ENCODE assay signal across 21 mouse cellular contexts in the genomic region with DNA sequence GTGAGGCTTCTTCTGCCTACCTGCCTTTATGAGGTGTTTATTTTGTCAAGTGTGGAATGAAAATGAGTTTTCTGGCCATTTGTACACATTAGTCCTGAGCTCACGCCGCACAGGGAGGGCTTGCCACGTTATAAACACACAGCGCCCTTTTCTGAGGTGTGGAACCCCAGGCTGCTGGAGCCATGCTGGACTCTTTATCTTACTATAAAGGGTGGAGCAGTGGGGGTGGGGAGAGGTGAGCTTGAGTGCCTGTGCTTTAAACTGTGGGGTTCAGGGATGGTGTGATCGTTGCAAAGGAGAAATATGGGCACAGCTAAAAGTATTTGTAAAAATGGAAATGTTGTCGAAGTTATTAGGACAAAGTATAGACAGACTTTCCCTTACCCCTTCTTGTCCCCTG. TPM values are rescaled to one million over a fixed set of nuclear protein-coding genes. Genes with fewer than 3 reads are reported as not detected.
A peak's percentile ranks its signal among the peaks of the same experiment; 100 is the strongest.
DNase-seq lines count a peak whose midpoint lies in the region; ATAC-seq and TF ChIP-seq lines count a peak whose summit lies in the region.
"Had no signal": no experiment of that assay in that cellular context is flagged by ENCODE, and none has a peak within 500 bp of the region (broad histone marks: within the 10 kb centered on the region; RNA-seq: fewer than 3 reads in every experiment).

No protein-coding gene starts in this region.

- peaks cover 3% of the 10 kb centered on the region; the same call in 1 of the 2 replicates for H3K27me3 ChIP-seq in forebrain, embryonic 10.5 days (ENCODE audit: poor library complexity, severe bottlenecking)
- no peaks in the 10 kb centered on the region for H3K27me3 ChIP-seq in forebrain, embryonic 16.5 days (replicated peaks; ENCODE audit: control insufficient read depth, insufficient read depth, low read length)
- H3K27me3 ChIP-seq in intestine, embryonic 15.5 days (replicated peaks), result no peaks in the 10 kb centered on the region
- H3K27me3 ChIP-seq in intestine, postnatal 0 days (replicated peaks; ENCODE audit: control insufficient read depth, insufficient read depth, low read length), result no peaks in the 10 kb centered on the region
- no peaks in the 10 kb centered on the region for H3K27me3 ChIP-seq in lung, postnatal 0 days (replicated peaks; ENCODE audit: insufficient read depth, low read length)
- no peaks in the 10 kb centered on the region for H3K27me3 ChIP-seq in limb, embryonic 11.5 days (ENCODE audit: control insufficient read depth, insufficient read depth, low read length)
- H3K27me3 ChIP-seq: limb, embryonic 15.5 days; stomach, embryonic 15.5 days had no signal

- no peak overlapping the region for H3K4me2 ChIP-seq in forebrain, embryonic 16.5 days (ENCODE audit: low read length)
- H3K4me2 ChIP-seq in intestine, embryonic 15.5 days (replicated peaks), result no peak overlapping the region
- H3K4me2 ChIP-seq in intestine, postnatal 0 days (replicated peaks; ENCODE audit: low read depth), result no peak overlapping the region
- peak overlapping the region; percentile 34 for H3K4me2 ChIP-seq in lung, postnatal 0 days (replicated peaks; ENCODE audit: low read depth, low read length)
- no peak overlapping the region for H3K4me2 ChIP-seq in limb, embryonic 11.5 days (ENCODE audit: low read depth, severe bottlenecking)
- H3K4me2 ChIP-seq: limb, embryonic 15.5 days; lung, embryonic 14.5 days; stomach, embryonic 15.5 days had no signal

- no peak for ATAC-seq in forebrain, embryonic 16.5 days
- peak; percentile 45; the same call in 1 of the 2 replicates for ATAC-seq in intestine, embryonic 15.5 days
- ATAC-seq in intestine, postnatal 0 days, result no peak
- ATAC-seq in lung, postnatal 0 days, result no peak
- peak; percentile 10; the same call in 1 of the 2 replicates for ATAC-seq in limb, embryonic 11.5 days (ENCODE audit: insufficient number of reproducible peaks, low FRiP score, low TSS enrichment, low read depth)
- ATAC-seq in erythroid progenitor cell, adult 5-6 weeks (replicated peaks; ENCODE audit: low FRiP score, poor library complexity, severe bottlenecking), result no peak
- ATAC-seq: Patski had no signal

- 52% methylated on average over 6 of the region's 6 CpGs for whole genome bisulfite sequencing in forebrain, embryonic 10.5 days
- WGBS in forebrain, embryonic 16.5 days, result 43% methylated on average over 6 of the region's 6 CpGs
- WGBS in intestine, embryonic 15.5 days, result 40% methylated on average over 6 of the region's 6 CpGs
- WGBS in intestine, postnatal 0 days, result 45% methylated on average over 6 of the region's 6 CpGs
- WGBS in lung, postnatal 0 days, result 46% methylated on average over 6 of the region's 6 CpGs
- 25% methylated on average over 6 of the region's 6 CpGs for WGBS in limb, embryonic 11.5 days

- 0 out of 2 replicates have a peak overlapping the region, but pooled peaks have one; percentile 5 for H3K4me3 ChIP-seq in forebrain, embryonic 10.5 days
- no peak overlapping the region for H3K4me3 ChIP-seq in forebrain, embryonic 16.5 days (replicated peaks; ENCODE audit: low read length)
- no peak overlapping the region for H3K4me3 ChIP-seq in intestine, embryonic 15.5 days (replicated peaks)
- no peak overlapping the region for H3K4me3 ChIP-seq in intestine, postnatal 0 days (ENCODE audit: low read depth, low read length)
- H3K4me3 ChIP-seq in lung, postnatal 0 days (ENCODE audit: low read depth, low read length), result no peak overlapping the region
- no peak overlapping the region for H3K4me3 ChIP-seq in limb, embryonic 11.5 days (ENCODE audit: low read depth, low read length)
- H3K4me3 ChIP-seq: erythroblast, embryonic 14.5 days; limb, embryonic 15.5 days; stomach, embryonic 15.5 days had no signal

- no peaks in the 10 kb centered on the region for H3K9me3 ChIP-seq in forebrain, embryonic 10.5 days
- H3K9me3 ChIP-seq in forebrain, embryonic 16.5 days (ENCODE audit: control insufficient read depth, low read length), result no peaks in the 10 kb centered on the region
- no peaks in the 10 kb centered on the region for H3K9me3 ChIP-seq in intestine, embryonic 15.5 days
- no peaks in the 10 kb centered on the region for H3K9me3 ChIP-seq in intestine, postnatal 0 days (ENCODE audit: control insufficient read depth)
- H3K9me3 ChIP-seq in lung, postnatal 0 days (ENCODE audit: low read length), result no peaks in the 10 kb centered on the region
- H3K9me3 ChIP-seq in limb, embryonic 11.5 days (ENCODE audit: control insufficient read depth, low read length), result no peaks in the 10 kb centered on the region
- H3K9me3 ChIP-seq: limb, embryonic 15.5 days; stomach, embryonic 15.5 days had no signal

- no peak overlapping the region for H3K9ac ChIP-seq in forebrain, embryonic 16.5 days (replicated peaks; ENCODE audit: low read depth, low read length)
- H3K9ac ChIP-seq in intestine, embryonic 15.5 days, result no peak overlapping the region
- no peak overlapping the region for H3K9ac ChIP-seq in intestine, postnatal 0 days (ENCODE audit: low read depth, low read length)
- H3K9ac ChIP-seq in lung, postnatal 0 days (replicated peaks; ENCODE audit: low read depth), result no peak overlapping the region
- H3K9ac ChIP-seq in limb, embryonic 11.5 days (ENCODE audit: low read length), result no peak overlapping the region
- H3K9ac ChIP-seq: limb, embryonic 15.5 days; lung, embryonic 14.5 days; stomach, embryonic 15.5 days had no signal

- no peak for DNase-seq in forebrain, embryonic 10.5 days (ENCODE audit: extremely low spot score, low spot score)
- DNase-seq in lung, postnatal 0 days (ENCODE audit: low spot score), result no peak
- no peak for DNase-seq in lung, adult 18-20 months
- DNase-seq in limb, embryonic 11.5 days (ENCODE audit: low spot score), result no peak
- DNase-seq: adrenal gland, postnatal 25 days; cerebellum, adult 11 months; cerebellum, postnatal 14 days; midbrain, embryonic 14.5 days; right cerebral cortex, postnatal 25 days had no signal

- TF ChIP-seq EP300 in lung, postnatal 0 days (IDR thresholded peaks at IDR 0.05), result no peak

- H3K4me1 ChIP-seq in forebrain, embryonic 10.5 days, result peaks cover 67% of the 10 kb centered on the region
- peaks cover 46% of the 10 kb centered on the region for H3K4me1 ChIP-seq in forebrain, embryonic 16.5 days (replicated peaks; ENCODE audit: control insufficient read depth, insufficient read depth, low read length)
- no peaks in the 10 kb centered on the region for H3K4me1 ChIP-seq in intestine, embryonic 15.5 days (replicated peaks)
- H3K4me1 ChIP-seq in intestine, postnatal 0 days (replicated peaks; ENCODE audit: control insufficient read depth, insufficient read depth, low read length), result no peaks in the 10 kb centered on the region
- H3K4me1 ChIP-seq in lung, postnatal 0 days (ENCODE audit: insufficient read depth, low read depth, low read length), result no peaks in the 10 kb centered on the region
- H3K4me1 ChIP-seq in limb, embryonic 11.5 days (ENCODE audit: control insufficient read depth, insufficient read depth, low read length), result peaks cover 42% of the 10 kb centered on the region
- H3K4me1 ChIP-seq: stomach, embryonic 15.5 days had no signal

- H3K27ac ChIP-seq in forebrain, embryonic 10.5 days, result peak overlapping the region; percentile 44
- no peak overlapping the region for H3K27ac ChIP-seq in forebrain, embryonic 16.5 days (ENCODE audit: low read length)
- H3K27ac ChIP-seq in intestine, embryonic 15.5 days, result no peak overlapping the region
- H3K27ac ChIP-seq in intestine, postnatal 0 days (ENCODE audit: low read depth, low read length), result no peak overlapping the region
- no peak overlapping the region for H3K27ac ChIP-seq in lung, postnatal 0 days (ENCODE audit: low read length)
- H3K27ac ChIP-seq in limb, embryonic 11.5 days (replicated peaks; ENCODE audit: low read depth, low read length), result no peak overlapping the region; the same call in 1 of the 2 replicates
- H3K27ac ChIP-seq: kidney, postnatal 0 days; limb, embryonic 15.5 days; stomach, embryonic 15.5 days had no signal

- H3K36me3 ChIP-seq in forebrain, embryonic 10.5 days (replicated peaks), result peaks cover 12% of the 10 kb centered on the region
- H3K36me3 ChIP-seq in forebrain, embryonic 16.5 days (ENCODE audit: control insufficient read depth, insufficient read depth), result no peaks in the 10 kb centered on the region
- H3K36me3 ChIP-seq in intestine, embryonic 15.5 days, result no peaks in the 10 kb centered on the region
- H3K36me3 ChIP-seq in intestine, postnatal 0 days (ENCODE audit: control insufficient read depth, insufficient read depth), result no peaks in the 10 kb centered on the region
- no peaks in the 10 kb centered on the region for H3K36me3 ChIP-seq in lung, postnatal 0 days (ENCODE audit: insufficient read depth, low read length)
- no peaks in the 10 kb centered on the region for H3K36me3 ChIP-seq in limb, embryonic 11.5 days (ENCODE audit: control insufficient read depth, insufficient read depth, low read length)
- H3K36me3 ChIP-seq: stomach, embryonic 15.5 days had no signal

- no peak for TF ChIP-seq CTCF in intestine, postnatal 0 days (IDR thresholded peaks at IDR 0.05; ENCODE audit: low read depth)
- no peak for TF ChIP-seq CTCF in lung, postnatal 0 days (IDR thresholded peaks at IDR 0.05)

RNA-seq across cellular contexts. Expression of gene Mpped2, which starts 18.4 kb away (rescaled TPM):
- polyA plus RNA-seq in forebrain, embryonic 10.5 days (2016; fragmentation: Nextera tagmentation; extraction: Ambion mirVana), result 41.6 and 48.8 TPM in 2 replicates
- polyA plus RNA-seq in forebrain, embryonic 16.5 days (2015; fragmentation: Nextera tagmentation; extraction: Ambion mirVana), result 187 and 199 TPM in 2 replicates
- polyA plus RNA-seq in intestine, embryonic 15.5 days (2015; fragmentation: Nextera tagmentation; extraction: Ambion mirVana), result 27.5 and 28.6 TPM in 2 replicates
- 8.0 and 8.2 TPM in 2 replicates for polyA plus RNA-seq in intestine, postnatal 0 days (2015; fragmentation: Nextera tagmentation; extraction: Ambion mirVana)
- polyA plus RNA-seq in lung, postnatal 0 days (2015; fragmentation: Nextera tagmentation; extraction: Ambion mirVana), result 9.7 and 13.9 TPM in 2 replicates
- polyA plus RNA-seq in limb, embryonic 11.5 days (2014; fragmentation: Nextera tagmentation; extraction: Ambion mirVana), result 91.3 and 98.0 TPM in 2 replicates
- total RNA-seq in erythroid progenitor cell, adult 5-6 weeks (2015; ENCODE audit: low replicate concordance), result not detected in 2 replicates
- not detected in 2 replicates for total RNA-seq in erythroid progenitor cell, adult 5-6 weeks (2017; ENCODE audit: low replicate concordance)
- total RNA-seq: granulocyte monocyte progenitor cell, adult 5-6 weeks; megakaryocyte, adult 5-6 weeks had no signal
- polyA plus RNA-seq: erythroblast, embryonic 14.5 days had no signal

Comparison
In these comparisons a context has a peak if more than half of its experiments do, and no peak if none do; other contexts are left out.
1. ATAC-seq: peak in intestine, embryonic 15.5 days (single experiment) and limb, embryonic 11.5 days (single experiment); none in forebrain, embryonic 16.5 days (single experiment), intestine, postnatal 0 days (single experiment), lung, postnatal 0 days (single experiment) and erythroid progenitor cell, adult 5-6 weeks (single experiment).